Mouse (Mus musculus) kidney, postnatal 14 days (tissue): ENCODE measurements around the gene Ppp1r26.

ENCODE experiments used
- DNase-seq: peaks from one replicate; pipeline ENCODE4 v3.0.0; 2022; ENCODE audit warnings: mixed read lengths

Gene Ppp1r26

DNA sequence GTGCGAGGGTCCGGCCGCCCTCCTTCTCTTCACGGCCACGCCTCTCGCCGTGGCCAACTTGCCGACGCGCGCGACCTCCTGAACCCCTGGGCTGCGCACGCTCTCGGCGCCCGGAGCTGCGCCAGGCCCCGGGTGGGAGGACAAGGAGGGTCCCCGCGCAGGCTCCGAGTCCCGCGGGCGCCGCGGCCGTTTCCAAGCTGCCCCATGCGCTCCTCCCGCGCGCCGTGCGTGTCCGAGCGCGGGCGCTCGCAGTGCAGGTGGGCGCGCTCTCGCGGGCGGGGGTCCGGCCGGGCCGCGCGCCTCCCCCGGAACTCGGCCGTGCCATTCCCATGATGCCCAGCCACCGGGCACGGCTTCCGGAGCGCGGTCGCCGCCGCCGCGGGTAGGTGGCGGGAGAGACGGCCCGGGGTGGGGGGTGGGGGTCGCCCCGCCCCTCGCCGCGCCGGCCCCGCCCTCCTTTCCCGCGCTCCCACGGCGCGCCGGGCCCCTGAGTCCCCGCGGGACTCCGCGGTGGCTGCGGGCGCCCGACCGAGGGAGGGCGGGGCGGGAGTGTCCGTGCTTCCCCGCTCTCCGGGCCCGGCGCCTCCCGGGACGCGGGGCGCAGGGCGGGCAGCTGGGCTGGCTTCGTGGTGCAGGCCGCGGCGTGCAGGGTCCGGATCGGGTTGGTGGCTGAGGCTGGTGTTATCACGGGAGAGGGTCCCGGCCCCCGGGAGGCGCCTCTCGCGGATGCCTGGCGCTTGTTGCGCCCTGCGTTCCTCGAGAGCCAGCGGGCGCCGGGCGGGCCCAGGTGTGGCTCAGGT is at the start of gene Ppp1r26:
Ppp1r26 (plus strand) TSS at position 286 of the 800 bp plus-strand sequence.
- DNase-seq = peak; percentile 75

DNA sequence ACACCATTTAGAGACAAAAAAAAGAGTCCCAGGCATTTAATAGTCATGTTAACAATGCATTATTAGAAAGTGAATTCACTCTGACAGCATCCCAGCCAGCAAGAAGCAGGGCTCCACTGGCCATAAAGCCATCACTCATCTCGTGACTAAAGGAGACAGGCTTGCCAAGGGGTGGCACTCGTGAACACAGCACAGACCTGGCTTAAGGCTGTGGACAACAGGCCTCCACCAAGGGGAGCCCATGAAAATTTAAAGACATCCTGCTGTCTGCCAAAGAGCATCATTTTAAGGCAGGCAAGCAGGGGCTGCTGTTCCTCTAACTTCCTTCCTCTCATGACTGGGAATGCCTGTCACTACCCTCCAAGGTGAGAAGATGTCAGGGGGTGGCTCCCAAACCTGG is 49.7 kb upstream of the Ppp1r26 start:
- DNase-seq = no peak

DNA sequence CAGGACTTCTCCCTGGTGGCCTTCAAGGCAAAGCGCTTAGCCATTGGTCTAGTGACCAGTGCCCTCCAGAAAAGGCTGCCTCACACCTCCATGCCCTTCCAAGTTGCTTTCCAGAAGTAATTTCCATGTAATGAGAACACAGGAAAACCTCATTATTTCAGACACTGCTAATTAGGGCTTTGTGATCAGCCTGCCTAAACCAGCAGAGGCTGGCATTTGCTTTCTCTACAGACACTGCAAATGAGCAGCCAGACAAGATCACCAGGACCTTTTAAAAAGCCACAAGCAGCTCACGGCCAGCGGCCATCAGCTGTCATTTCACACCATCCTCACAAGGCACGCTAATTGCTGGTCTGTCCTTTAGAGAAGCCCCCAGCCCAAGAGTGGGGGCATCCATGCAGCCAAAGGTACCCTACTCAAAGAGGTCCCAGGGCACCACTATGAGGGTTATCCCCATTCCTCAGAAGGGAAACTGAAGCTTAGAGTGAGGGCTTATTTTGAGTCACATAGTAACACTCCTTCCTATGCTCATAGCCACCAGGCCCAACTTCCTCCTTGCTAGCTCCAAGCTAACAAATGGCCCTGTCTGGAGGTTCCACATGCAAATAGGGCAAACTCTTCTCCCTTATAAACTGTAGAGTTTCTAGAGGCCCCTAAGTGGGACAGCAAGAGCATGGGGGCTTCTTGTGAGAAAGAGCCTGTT is 49.0 kb upstream of the Ppp1r26 start:
- no peak for DNase-seq

DNA sequence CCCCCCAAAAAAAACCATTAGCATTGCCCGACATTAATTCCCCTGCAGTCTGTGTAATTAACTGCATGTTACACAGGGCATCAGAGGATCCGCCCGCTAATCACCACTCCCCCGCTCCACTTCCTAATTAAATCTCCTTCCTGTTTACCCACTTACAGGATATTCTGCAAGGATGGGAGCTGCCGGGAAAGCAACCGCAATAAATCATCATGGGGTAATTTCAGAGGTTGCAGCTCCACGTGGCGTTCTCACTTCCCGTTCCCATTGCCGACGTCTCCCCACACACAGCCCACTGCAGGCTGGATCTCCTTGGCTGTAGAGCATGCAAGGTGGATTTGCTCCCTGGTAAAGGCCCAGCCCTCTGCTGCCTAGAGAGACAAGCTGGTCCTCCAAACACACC is 45.0 kb upstream of the Ppp1r26 start:
- DNase-seq = peak; percentile 78

DNA sequence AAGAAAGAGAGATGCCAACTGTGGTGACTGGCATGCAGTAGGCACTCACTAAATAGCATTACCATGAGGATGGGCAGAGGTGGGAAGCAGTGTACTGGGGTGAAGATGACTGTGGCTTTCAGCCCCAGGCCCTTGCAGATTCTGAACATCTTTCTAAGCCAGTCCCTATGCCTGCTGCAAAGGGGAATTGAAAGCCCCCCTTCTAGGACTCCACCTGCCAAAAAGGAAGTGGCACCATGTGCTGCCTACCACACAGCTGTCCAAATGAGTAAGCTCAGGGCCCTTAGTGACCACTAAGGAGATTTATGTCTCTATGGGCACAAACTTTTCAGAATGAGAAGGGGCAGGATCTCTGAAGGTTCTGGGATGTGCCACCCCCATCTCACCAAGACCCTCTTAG is 44.5 kb upstream of the Ppp1r26 start:
- DNase-seq = no peak

DNA sequence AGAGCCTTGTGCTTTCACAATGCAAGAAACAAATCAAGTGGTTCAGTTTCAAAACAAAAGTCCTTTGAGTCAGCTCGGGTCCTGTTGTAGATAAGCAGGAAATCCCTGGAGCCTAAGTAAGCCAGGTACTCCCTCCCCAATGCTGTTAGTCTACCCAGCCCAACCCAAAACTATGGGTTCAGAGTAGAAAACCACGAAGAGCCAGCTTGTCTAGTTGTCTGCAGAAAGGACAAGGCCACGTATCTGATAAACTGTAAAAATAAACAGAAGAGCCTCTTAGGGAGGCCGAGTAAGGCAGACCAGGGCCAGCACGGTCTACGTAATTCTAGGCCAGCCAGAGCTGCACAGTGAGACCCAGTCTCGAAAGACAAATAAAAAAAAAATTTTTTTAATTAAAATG is 38.8 kb upstream of the Ppp1r26 start:
- no peak for DNase-seq

DNA sequence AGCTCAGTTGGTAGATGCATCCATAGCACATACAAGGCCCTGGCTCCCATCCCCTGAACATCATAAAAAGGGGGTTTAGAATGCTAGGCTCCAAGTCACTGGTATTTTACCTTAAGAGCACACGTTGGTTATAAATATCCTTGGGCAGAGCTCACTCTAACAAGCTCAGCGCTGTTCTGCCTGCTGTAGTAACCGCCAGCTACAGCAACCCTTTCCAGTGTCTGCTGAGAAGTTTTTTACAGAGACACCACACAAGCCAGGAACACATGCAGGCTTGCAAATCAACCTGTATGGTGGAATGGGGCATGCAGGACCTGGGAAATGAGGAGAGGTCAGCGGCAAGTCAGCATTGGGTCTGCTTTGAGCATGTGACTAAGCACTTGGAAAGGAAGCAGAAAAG is 37.5 kb upstream of the Ppp1r26 start:
- no peak for DNase-seq

DNA sequence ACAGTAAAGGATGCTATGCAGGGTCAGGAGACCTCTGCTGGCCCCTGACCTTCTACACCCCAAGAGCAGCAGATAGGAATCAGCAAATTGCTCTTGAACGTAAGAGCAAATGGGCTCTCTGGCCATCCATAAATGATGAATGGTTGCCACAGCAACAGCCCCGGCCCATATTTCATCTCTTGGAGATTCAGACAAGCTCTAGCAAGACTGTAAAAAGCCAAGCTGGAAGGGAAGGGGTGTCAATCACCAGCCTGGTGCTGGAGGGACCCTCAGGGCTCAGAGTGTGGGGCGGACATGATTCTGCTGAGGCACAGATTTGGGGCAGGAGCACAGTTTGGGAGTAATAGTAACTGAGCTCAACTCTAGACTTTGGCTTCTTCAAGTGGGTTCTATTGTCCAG is 37.0 kb upstream of the Ppp1r26 start:
- DNase-seq = no peak

DNA sequence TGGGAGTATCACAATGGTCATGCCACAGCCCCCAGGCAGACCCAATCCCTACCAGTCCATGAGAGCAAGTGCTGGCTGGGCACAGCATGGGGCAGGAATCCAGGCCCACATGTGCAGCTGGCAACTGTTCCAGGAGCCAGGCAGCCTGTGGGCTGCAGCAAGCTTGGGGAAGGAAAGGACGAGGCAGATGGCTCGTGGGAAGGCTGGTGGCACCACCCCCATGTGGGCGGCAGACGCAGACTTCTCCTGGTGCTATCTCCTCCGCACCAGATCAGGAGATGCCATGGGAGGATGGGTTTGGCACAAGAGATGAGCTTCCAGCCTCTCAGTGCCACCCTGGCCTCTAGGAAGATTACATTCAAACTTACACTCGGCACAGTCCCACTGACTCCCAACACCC is 33.7 kb upstream of the Ppp1r26 start:
- DNase-seq = no peak

DNA sequence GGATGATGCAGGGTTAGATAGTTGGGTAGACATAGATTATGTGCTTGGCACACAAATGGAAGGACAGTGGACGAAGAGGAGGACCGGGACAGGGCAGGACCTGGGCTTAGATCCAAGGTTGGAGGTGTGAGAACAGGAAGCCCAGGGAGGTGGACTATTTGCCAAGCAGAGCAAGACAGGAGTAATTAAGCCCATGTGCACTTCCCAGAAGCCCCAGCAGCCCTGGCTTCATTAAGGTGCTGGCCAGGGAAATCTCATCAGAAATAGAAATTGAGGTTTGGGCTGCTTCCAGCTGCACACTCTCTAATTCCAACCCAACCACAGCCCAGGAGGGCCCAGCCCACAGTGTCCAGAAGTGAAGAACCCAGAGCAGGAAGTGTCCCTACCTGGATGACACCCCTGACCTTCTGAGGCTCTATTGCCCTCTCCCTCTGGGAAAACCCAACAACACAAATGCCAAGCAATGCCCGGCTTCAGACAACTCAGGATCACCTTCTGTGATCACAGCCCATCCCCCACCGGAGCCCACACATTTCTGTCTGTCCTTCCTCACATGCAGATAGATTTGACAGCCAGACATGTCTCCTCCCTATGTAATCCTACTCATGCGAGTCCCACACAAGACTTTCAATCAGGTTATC is 32.4 kb upstream of the Ppp1r26 start:
- DNase-seq = no peak

DNA sequence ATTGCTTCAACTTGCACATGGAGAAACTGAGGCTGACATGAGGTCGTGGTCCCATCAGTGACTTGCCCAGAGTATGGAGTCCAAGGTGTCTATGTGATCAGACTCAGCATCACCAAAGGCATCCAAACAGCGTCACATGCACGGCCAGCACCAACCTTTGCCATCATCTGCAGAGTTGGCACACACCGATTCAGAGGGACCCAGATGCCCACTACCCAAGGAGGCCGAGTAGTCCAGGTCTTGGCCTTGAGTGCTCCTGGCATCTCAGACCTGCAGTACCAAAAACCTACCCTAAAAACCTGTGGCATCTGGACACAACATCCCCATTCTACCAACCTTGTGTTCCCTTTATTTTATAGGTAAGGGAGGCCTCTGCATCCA is 31.9 kb upstream of the Ppp1r26 start:
- DNase-seq = no peak

DNA sequence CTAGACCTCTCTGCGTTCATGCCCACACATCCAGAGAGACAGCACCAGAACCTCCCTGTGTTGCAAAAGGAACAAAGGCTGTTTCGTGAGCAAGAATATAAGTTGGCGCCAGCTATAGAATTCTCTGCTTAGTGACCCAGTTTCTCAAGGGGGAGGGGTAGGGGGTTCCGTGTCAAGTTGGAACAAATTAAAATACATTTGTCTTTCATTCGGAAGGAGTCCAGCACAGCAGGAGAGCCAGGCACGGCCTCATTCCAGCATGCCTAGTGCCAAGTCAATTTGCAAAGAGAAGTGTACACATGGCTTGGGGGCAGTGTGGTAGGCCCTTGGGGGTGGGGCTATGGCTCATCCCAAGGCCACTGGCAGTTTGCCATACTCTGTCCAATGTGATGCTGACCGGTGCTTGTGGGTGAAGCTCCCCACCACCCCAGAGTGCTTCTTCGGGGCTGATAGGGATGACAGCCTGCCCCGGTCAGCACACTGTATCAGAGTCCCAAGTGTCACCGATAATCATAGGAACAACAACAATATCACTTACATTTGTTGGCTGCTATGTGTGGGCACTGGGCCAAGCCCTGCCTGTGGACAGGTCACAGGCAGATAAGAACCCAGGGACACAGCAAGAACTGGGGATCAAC is 31.1 kb upstream of the Ppp1r26 start:
- peak; percentile 27 for DNase-seq

DNA sequence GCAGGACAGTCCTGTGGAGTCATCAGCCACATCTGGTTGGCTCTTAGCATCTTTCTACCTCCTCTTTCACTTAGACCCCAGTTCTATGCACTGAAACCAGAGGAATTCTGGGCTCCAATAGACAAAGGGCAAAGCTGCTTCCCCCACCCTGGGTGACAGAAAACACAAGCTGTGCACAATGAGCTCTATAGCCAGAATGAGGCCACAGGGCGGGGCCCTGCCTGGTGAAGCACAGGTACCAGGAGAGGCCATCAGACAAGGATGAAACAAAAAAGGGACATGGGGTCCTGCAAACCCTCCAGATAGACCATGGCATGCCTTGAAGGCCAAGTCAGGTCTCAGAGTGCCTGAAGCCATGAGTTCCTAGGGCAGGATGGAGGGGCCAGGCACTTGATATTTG is 30.1 kb upstream of the Ppp1r26 start:
- DNase-seq = no peak

DNA sequence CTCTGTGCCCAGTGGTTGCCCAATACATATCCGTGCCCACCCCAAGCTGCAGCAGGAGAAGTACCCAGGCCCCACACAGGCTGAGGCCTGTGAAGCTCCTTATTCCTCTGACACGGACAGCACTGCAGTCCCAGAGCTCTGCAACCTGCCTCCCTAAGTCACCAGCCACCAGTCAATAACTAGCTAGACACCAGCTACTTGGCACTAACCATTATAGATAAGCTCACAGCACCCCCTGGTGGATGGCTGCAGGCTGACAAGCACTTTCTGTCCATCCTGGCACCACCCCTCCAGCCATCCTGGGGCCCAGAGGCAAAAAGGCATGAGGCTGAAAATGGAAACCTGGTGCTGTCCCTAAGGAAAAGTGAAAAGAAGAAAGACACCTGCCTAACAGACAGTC is 28.6 kb upstream of the Ppp1r26 start:
- peak; percentile 88 for DNase-seq

DNA sequence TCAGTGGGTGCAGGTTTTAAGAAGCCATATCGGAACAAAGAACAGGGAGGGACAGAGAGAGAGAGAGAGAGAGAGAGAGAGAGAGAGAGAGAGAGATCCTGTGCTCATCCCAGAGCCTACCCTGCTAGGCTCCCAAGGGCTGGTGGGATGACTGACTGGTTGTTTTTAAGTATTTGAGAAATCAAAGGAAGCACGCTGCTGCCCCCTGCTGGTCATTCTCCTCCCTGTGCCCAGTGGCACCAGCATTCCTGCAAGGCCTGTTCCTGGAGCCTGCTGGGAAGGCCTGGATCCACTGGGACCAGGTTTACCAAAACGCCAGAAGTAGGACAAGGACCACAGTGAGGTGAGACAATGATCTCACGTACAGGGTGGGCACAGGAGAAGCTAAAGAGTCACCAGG is 26.7 kb upstream of the Ppp1r26 start:
- DNase-seq = peak; percentile 90

DNA sequence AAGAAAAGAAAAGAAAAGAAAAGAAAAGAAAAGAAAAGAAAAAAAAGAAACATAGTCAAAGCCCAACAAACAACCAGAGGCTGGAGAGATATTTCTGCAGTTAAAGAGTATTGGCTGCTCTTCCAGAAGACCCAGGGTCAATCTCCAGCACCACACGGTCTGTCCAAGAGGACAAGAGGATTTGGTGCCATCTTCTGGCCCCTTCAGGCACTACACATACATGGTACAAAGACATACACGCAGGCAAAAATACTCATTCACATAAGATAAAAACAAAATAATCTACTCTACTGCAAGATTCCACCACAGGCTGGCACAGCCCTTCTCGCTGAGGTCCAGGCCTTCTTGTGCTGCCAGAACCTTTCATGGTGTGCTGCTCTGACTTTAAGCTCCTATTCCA is 23.4 kb upstream of the Ppp1r26 start:
- DNase-seq = peak; percentile 62

DNA sequence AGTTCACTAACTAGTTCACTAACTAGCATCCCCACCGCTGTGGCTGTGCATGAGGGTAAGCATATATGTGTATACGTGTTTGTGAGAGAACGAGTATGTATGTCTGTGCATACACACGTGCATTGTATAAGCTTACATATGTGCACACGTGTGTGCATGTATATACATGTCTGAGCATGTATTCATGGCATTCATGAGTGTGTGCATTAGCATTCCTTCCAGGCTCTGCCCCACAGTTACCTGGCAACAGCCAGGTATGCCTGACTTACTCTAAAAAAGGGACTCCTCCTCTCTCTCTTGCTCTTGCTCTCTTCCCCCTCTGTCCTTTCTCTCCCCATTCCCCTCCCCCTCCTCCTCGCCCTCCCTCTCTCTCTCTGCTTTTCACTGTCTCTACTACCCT is 19.4 kb upstream of the Ppp1r26 start:
- DNase-seq = no peak

DNA sequence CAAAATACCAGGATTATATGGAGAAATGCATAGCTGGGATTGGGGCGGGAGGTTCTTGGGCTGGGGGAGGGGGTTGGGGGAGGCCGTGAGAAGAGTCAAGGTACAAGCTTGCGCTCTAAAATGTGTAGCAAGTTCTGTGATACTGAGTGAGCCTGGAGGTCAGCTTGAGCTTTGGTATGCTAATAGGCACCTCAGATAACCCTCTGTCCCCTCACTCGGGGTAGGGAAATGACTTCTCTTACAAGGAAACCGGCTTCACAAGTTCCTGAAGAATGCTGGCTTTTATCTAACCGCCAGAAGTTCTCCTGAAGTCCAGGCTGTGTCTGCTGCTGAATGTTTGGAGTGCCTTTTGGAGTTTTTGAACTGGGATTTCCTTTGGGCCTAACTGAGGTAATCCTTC is 15.8 kb upstream of the Ppp1r26 start:
- DNase-seq = no peak

DNA sequence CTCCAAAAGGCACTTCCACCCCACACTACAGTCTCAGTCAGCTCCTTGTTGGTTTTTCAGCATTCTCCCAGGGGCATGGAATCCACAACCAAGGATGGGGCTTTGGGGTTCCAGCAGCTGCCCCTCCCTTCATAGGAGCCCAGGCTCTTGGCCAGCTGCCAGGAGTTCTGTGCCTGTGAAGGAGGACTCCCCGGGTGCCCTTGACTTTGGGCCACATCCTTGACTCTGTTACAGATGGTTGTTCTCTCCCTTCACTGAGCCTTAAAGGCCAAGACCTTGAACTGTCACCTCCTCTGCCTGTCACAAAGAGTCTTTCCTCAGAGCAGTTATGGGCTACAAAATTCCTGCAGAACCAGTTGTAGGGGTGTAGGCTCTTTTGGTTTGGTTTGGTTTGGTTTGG is 13.8 kb upstream of the Ppp1r26 start:
- peak; percentile 40 for DNase-seq

DNA sequence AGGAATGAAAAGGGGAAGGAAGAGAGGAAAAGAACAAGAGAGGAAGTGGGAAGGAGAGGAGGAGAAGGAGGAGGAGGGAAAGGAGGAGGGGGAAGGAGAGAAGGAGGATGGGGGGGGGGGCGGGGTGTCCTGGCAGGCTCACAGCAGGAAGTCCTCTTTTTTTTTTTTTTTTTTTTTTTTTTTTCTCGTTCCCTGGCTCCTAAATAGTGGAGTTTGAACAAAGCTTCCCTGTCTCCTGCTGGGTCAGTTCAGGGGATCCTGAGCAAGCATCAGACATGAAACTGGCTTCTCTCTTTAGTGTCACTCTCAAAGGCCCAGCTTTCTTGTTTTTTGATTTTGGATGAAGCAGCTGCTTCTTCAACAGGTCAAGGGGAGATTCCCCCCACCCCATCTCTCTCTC is 13.1 kb upstream of the Ppp1r26 start:
- DNase-seq = no peak

DNA sequence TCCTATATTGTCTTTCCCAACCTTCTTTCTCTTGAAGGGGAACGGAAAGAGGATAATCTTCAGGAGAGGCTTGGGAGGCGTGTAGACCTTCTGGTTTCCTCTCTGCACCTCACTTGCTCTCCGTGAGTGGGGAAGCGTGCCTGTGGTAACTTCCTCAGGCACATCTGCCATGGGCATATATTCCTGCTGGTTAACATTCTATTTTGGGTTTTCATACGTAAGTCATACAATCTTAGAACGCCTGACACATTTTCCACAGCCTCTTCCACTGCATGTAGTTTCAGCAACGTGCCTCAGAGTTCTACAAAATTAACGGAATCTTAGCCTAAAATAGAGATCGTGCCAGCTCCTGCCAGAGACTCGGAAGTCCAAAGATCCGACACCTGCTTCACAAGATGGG is 11.2 kb upstream of the Ppp1r26 start:
- DNase-seq = no peak

DNA sequence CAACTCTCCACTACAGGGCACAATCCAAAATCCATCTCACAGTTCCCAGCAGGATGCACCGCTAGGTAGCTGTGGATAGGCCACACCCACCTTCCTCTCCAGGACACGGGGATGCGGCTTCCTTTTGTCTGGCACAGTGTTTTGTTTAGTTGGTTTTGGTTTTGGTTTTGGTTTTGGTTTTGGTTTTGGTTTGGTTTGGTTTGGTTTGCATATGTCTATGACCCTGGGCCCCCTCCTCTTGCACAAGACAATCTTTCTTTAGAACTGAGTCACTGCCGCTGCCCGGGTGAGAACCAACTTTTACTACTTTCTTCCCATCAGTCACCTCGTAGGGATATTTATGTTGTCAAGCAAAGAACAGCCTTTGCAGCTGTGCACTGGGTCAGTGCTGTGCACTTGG is 5.8 kb upstream of the Ppp1r26 start:
- no peak for DNase-seq

DNA sequence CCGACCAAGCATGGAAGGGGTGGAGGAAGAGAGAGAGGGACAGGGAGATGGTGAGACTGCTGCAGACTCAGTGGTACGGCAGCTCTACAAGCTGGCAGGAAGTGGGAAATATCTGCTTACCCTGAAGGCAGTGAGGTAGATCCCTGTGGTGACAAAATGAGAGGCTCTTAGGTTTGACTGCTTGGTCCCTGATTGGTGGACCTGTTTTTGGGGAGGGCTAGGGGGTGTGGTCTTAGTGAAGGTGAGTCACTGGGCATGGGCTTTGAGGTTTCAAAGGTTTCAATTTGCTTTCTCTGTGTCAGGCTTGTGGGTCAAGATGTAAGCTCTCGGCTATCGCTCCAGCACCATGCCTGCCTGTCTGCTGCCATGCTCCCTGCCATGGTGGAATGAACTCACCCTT is 1.5 kb upstream of the Ppp1r26 start:
- no peak for DNase-seq

DNA sequence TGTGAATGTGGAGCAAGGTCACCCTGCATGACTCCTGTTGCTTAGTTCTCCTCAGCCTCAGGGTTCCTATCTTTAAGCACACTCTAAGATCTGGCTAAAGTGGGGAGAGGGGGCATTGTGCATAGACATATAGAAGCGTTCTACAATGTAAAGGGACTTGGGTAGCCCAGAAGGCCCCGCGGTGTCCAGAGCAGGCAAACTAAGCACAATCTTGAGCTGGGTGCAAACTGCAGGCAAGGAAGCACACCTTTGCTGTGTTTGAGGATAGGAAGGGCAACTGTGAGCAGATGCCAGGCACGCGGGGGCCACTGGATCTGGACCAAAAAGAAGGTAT is 452 bp upstream of the Ppp1r26 start:
- DNase-seq = no peak
